Mouse (Mus musculus) heart, postnatal 14 days (tissue): ENCODE measurements at regions not wholly inside any gene's neighbourhood (a gene's known extent, or its start where the extent isn't known, plus 50 kb on each side); places are given as distances from the start of the nearest gene placed in this dataset.

Experiments
- DNase-seq, 2 experiments: peaks; one replicate each; pipeline ENCODE4 v3.0.0; 2021 to 2022
- intact Hi-C: fragments of 180-260 bp; cut with DNase I; formaldehyde crosslinking; loops from one replicate; pipeline ENCODE4 v1.15.1; 2025

GRCm38 (mm10) chr17:88173354-88174032, 108.4 kb upstream of the Fbxo11 start:
- intact Hi-C loops, result no loop called here
- no peak for DNase-seq

- peak in 1 of 2 experiments; percentile 25 for DNase-seq
- intact Hi-C loops, result no loop called here
These were observed 109.2 kb upstream of the Fbxo11 start for GRCm38 (mm10) chr17:88174242-88174679.

DNA sequence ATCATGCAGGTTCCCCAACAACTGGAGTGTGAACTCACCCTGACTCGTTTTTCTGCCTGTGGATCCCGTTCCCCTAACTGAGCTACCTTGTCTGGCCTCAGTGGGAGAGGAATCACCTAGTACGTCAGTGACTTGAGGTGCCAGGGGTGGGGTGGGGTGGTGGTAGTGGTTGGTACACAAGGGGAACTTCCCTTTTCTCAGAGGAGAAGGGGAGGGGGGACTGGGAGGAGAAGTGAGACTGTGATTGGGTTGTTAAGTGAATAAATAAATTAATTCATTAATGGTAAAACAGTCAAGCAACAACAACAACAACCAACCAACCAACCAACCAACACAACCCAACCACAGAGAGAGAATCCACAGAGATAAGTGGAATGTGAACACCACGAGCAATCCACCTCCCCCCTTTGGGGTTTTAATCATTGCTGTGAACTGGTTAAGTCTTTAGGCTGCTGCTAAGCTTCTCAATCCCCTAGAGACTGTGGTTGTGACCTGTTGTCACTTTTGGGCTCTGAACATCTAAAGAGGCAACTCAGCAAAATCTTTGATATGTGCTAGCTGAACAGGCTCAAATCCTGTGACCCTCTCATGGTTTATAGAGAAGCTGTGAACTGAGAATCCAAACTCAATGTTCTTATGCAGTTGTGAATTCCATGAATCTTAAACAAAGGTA, 111.0 kb upstream of the Fbxo11 start:
- no peak for DNase-seq

DNA sequence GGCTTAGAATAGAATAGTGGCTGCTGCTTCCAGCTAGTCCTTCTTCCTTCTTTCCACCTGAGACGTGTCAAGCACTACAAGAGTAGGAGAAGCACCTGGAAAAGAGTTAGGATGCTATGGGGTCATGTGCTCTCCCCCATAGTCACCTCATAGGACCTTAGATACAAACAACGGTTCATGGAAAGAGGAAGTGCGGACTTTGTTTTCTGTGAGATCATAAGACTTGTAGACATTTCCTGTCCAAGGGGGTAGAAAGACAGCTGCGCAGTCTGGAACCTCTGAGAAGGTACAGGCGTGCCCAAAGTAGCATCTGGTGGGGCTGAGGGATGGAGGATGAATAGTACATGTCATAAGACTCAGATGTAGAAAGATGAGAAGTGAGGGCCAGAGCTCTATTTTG, 125.6 kb upstream of the Fbxo11 start:
- intact Hi-C loops, result no loop called here
- no peak for DNase-seq

More for the DNA sequence above, 111.0 kb upstream of the Fbxo11 start:
- intact Hi-C loops, result no loop called here

- intact Hi-C loops, result no loop called here
- DNase-seq, result no peak
These were observed 126.4 kb upstream of the Fbxo11 start for GRCm38 (mm10) chr17:88191444-88191843.

- intact Hi-C loops, result no loop called here
- DNase-seq, result no peak
These were observed 127.1 kb upstream of the Fbxo11 start for GRCm38 (mm10) chr17:88191930-88192807.

GRCm38 (mm10) chr17:88194693-88195092, 129.6 kb upstream of the Fbxo11 start:
- no peak for DNase-seq
- intact Hi-C loops, result no loop called here

- DNase-seq, result no peak
- intact Hi-C loops, result no loop called here
These were observed 130.2 kb upstream of the Fbxo11 start for GRCm38 (mm10) chr17:88195303-88195702.

DNA sequence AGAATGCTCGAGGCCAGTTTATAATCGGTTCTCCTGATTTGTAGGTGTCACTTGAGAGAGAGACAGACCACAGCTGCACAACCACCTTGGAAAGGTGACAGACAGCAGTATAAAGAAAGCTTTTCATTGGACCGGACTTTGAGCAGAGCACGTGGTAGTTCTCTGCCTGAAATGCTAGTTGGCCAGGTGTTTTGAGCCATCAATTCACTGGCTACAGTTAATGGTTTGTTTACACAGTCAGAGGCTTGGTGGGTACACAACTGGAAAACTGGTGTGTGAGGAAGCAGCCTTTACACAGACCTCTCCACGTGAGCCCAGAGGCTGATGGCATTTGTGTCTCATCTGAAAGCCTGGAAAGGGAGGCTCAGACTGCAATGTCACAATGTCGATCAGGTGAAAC, 130.8 kb upstream of the Fbxo11 start:
- no peak for DNase-seq
- intact Hi-C loops, result no loop called here

DNA sequence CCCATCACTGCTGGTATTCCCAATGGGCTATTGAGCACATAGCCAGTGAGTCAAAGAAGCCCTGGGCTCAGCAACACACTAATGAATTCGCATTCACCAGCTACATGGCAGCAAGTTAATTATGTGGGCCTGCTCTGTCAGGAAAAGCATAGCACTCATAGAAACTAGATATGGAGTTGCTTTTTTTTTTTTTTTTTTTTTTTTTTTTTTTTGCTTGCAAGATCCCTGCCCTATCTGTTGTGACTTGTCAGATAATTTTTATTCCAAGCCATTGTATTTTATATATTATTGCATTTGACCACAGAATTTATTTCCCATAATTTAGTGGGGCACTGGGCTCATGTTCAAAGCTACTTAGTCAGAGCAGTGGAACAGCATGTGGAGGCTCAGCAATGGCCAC, 131.2 kb upstream of the Fbxo11 start:
- intact Hi-C loops, result no loop called here

GRCm38 (mm10) chr17:88197381-88197780, 132.3 kb upstream of the Fbxo11 start:
- intact Hi-C loops, result no loop called here
- peak; percentile 30 to 40 for DNase-seq

More for the DNA sequence above, 131.2 kb upstream of the Fbxo11 start:
- DNase-seq, result no peak

DNA sequence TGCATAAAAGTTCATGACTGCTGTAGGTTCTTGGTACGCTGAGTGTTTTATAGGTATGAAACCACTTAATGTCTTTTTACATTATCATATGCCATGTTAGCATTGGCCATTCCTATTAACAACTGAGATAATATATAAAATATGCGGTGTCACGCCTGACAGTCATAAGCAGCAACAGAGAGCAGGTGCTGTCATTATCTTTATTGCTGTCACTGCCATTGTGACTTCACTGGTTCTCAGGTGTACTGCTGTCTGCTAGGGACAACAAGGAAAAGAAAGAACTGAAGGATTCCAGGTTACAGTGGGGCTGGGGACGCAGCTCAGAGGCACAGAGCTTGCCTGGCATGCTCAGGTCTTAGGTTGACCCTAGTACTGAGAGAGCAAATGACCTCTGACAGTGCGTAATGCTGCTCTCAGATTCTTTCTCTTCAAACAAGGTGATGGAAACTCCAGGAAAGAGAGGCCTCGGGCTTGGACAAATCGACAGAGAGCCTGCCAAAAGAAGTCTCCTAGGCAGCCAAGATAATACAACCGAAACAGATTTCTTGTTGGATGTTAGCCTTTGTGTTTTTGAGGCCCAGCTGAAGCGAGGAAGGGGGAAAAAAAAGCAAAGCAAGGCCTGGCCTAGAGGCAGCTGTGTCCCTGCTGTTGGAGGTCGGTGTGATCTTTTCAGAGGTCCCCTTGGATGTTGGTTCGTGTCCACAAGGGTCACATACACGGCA, 136.3 kb upstream of the Fbxo11 start:
- intact Hi-C loops, result no loop called here
- peak in 1 of 2 experiments; percentile 5 for DNase-seq

DNA sequence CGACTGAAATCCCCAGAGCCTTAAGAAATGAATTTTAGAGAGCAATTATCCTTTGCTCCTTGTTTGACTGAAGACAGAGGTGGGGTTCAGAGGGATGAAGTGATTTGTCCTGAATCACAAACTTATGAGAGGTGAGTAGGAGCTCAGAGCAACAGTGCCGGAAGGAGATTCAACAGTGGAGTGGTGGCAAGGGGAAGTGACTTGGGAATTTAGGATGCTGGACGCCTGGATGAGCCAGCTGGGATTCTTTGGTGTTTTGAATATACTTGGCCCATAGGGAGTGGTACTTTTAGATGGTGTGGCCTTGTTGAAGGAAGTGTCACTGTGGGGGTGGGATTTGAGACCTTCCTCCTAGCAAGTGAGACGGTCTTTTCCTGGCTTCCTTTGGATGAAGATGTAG, 137.1 kb upstream of the Fbxo11 start:
- intact Hi-C loops, result no loop called here
- DNase-seq, result no peak

- intact Hi-C loops, result no loop called here
- no peak for DNase-seq
These were observed 144.5 kb upstream of the Fbxo11 start for GRCm38 (mm10) chr17:88209565-88209964.

GRCm38 (mm10) chr17:88212121-88212520, 147.0 kb upstream of the Fbxo11 start:
- intact Hi-C loops, result no loop called here
- DNase-seq, result no peak

DNA sequence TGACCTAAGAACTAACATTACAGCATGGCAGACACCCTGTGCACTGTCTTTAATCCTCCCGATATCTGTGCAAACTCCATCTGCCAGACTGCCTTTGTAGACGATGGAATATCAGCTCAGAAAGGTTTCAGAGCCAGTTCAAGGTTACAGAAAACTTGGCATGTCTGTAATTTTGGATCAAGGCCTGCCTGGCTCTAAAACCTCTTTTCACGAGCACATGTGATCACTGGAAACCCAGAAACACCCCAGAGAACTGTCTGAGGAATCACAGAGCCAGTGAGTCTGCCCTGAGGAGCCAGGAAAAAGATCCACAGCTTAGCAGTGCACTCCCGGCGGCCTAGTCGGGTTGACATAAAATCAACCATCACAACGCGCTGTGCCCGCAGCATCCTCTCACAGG, 149.7 kb upstream of the Fbxo11 start:
- peak; percentile 5 to 37 for DNase-seq
- intact Hi-C loops, result no loop called here

DNA sequence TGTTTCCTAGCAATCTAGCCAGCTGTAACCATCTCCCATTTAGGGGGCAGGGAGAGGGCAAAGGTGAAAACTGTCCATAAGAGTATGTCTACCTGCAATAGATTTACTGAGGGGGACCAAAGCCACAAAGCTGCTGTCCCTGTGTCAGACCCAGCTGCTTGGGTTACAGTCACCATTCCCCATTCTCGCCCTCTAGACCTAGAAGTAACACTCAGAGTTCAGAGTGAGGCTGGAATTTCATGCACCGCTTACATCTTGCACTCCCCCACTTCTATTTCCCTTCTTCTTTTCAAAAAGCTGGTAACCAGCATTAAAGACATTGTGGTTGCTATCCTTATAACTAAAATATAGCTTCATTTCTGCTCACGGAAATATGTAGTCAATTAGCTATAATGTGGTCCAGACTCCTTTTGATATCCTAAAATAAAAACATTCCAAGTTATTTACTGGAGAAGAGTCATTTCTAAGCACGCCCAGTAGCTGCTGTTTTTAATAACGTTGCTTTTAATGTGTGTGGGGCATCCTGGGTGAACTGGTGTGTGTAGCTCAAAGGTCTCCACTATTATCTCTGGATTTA, 157.4 kb upstream of the Fbxo11 start:
- DNase-seq, result no peak
- intact Hi-C loops, result no loop called here

DNA sequence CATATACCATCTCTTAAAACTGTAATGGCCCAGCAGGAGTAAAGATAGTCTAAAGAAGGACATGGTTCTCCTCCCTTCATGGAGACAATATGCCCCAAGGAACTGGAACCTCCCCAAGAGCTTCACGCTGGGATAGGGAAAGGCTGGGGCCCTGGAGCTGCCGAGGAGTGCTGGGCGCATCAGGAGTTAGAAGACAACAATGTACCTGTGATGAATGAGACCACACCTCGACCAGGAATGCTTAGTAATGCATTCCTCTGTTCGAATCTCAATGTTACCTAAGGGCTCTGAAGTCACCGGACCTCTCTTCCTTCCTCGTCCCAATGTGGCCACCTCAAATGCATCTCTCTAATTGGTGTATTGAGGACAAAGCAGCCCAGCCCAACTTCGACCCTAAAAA, 175.4 kb upstream of the Fbxo11 start:
- DNase-seq, result no peak
- intact Hi-C loops, result no loop called here

DNA sequence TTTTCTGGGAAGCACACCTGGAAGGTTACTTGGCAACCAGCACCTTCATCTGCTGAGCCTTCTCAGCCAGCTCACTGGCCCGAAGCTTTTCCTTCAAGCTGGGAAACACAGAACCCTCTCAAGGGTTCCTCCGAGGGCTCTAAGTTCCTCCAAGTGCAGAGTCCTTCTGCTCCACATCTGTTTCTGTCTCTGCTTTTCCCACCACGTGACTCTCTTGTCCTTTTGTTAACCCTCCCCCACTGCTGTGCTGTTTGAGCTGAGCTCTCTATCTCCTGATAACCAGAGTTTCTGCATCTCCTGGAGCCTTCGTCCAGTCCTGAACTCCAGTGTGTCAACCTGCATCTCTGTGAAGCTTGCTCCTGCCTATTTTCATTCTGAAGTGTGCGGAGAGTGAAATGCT, 183.5 kb upstream of the Fbxo11 start:
- DNase-seq, result no peak
- intact Hi-C loops, result no loop called here

DNA sequence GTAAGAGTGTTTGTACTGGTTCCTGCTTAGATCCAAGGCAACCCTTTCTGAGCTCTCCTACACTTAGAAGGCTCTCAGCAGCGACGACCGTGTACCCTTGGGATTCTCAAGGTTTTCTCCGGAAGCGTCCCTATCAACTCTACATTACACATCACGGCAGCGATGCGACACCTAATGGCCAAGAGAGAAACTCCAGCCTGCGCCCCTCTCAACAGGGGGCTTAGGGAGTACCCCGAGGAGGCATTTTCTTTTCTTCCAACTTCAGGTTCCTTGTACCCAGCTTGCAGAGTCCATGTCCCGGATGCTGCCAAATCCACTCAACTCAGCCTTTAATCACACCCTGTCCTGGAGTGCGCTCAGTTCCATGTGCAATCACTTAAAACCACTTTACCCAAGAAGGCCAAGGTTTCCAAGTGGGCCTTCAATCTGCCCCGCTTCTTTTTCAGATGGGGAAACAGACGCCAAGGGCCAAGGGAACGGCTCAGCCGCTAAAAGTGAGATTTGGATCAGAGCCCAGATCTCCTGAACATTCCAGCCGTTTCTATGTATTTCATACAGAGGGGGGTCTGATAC, 186.9 kb upstream of the Fbxo11 start:
- intact Hi-C loops, result loop anchor here (1.0 to 5.0 kb wide), 3 partner anchors 130 to 225 kb away; no protein-coding TSS in a partner anchor
- DNase-seq, result peak; percentile 65 to 75
